Mouse (Mus musculus): Measurements from ENCODE around the gene Rnf150. TPM values are rescaled to one million over a fixed set of nuclear protein-coding genes. Genes with fewer than 3 reads are reported as not detected.
A peak's percentile ranks its signal among the peaks of the same experiment; 100 is the strongest.

Rnf150 gene
- polyA plus RNA-seq, 1 experiment from 2014 or later = 1.6 TPM

- DNase-seq (ENCODE audit: low spot score) (no peak), ATAC-seq (ENCODE audit: insufficient number of reproducible peaks, low FRiP score, low TSS enrichment, low read depth) (no peak)
- no peaks in the 10 kb centered on the region for H3K36me3 ChIP-seq (ENCODE audit: control insufficient read depth, insufficient read depth, low read length)
- no peak overlapping the region for H3K27ac ChIP-seq (replicated peaks; ENCODE audit: low read depth, low read length)
- H3K4me3 ChIP-seq (ENCODE audit: low read depth, low read length) = no peak overlapping the region
- H3K4me2 ChIP-seq (ENCODE audit: low read depth, severe bottlenecking) = no peak overlapping the region
- no peak overlapping the region for H3K9ac ChIP-seq (ENCODE audit: low read length)
- H3K9me3 ChIP-seq (ENCODE audit: control insufficient read depth, low read length) = no peaks in the 10 kb centered on the region
- 88% methylated on average over 4 of the region's 4 CpGs for WGBS
- H3K27me3 ChIP-seq (ENCODE audit: control insufficient read depth, insufficient read depth, low read length) = no peaks in the 10 kb centered on the region
- 0 out of 2 replicates have a peak, but pooled peaks cover 3% of the 10 kb centered on the region for H3K4me1 ChIP-seq (ENCODE audit: control insufficient read depth, insufficient read depth, low read length)
Measured at GRCm38 (mm10) chr8:82871986-82872385, 8.8 kb downstream of the Rnf150 start.

DNA sequence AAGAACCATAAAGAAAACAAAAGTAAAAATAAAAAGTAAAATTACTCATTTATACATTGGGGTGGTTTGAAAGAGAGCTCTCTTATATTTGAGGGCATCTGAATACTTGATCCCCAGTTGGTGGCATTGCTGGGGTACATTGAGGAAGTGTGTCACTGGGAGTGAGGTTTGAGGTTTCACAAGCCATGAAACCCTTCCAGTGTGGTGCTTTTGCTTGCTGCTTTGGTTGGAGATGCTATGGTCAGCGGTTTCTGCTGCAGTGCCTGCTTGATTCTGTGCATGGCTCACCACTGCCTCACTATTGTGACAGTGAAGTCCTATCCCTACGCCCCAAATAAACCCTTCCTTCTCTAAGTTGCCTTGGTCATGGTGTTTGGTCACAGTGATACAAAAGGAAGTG, 10.9 kb downstream of the Rnf150 start:
- no peaks in the 10 kb centered on the region for H3K36me3 ChIP-seq (ENCODE audit: control insufficient read depth, insufficient read depth, low read length)
- ATAC-seq (ENCODE audit: insufficient number of reproducible peaks, low FRiP score, low TSS enrichment, low read depth) (no peak), DNase-seq (ENCODE audit: low spot score) (no peak)
- H3K4me1 ChIP-seq (ENCODE audit: control insufficient read depth, insufficient read depth, low read length) = 0 out of 2 replicates have a peak, but pooled peaks cover 3% of the 10 kb centered on the region
- H3K9me3 ChIP-seq (ENCODE audit: control insufficient read depth, low read length) = no peaks in the 10 kb centered on the region
- 82% methylated on average over 2 of the region's 2 CpGs for WGBS
- no peak overlapping the region for H3K4me3 ChIP-seq (ENCODE audit: low read depth, low read length)
- H3K27me3 ChIP-seq (ENCODE audit: control insufficient read depth, insufficient read depth, low read length) = no peaks in the 10 kb centered on the region
- H3K4me2 ChIP-seq (ENCODE audit: low read depth, severe bottlenecking) = no peak overlapping the region
- H3K9ac ChIP-seq (ENCODE audit: low read length) = no peak overlapping the region
- no peak overlapping the region for H3K27ac ChIP-seq (replicated peaks; ENCODE audit: low read depth, low read length)

GRCm38 (mm10) chr8:82875135-82875534, 12.0 kb downstream of the Rnf150 start:
- DNase-seq (ENCODE audit: low spot score) = no peak
- H3K27ac ChIP-seq (replicated peaks; ENCODE audit: low read depth, low read length) = no peak overlapping the region
- no peaks in the 10 kb centered on the region for H3K36me3 ChIP-seq (ENCODE audit: control insufficient read depth, insufficient read depth, low read length)
- ATAC-seq (ENCODE audit: insufficient number of reproducible peaks, low FRiP score, low TSS enrichment, low read depth) = no peak
- no peak overlapping the region for H3K9ac ChIP-seq (ENCODE audit: low read length)
- 0 out of 2 replicates have a peak, but pooled peaks cover 3% of the 10 kb centered on the region for H3K4me1 ChIP-seq (ENCODE audit: control insufficient read depth, insufficient read depth, low read length)
- no peaks in the 10 kb centered on the region for H3K9me3 ChIP-seq (ENCODE audit: control insufficient read depth, low read length)
- no peak overlapping the region for H3K4me3 ChIP-seq (ENCODE audit: low read depth, low read length)
- no peak overlapping the region for H3K4me2 ChIP-seq (ENCODE audit: low read depth, severe bottlenecking)
- H3K27me3 ChIP-seq (ENCODE audit: control insufficient read depth, insufficient read depth, low read length) = no peaks in the 10 kb centered on the region
- WGBS = 75% methylated on average over 7 of the region's 7 CpGs

DNA sequence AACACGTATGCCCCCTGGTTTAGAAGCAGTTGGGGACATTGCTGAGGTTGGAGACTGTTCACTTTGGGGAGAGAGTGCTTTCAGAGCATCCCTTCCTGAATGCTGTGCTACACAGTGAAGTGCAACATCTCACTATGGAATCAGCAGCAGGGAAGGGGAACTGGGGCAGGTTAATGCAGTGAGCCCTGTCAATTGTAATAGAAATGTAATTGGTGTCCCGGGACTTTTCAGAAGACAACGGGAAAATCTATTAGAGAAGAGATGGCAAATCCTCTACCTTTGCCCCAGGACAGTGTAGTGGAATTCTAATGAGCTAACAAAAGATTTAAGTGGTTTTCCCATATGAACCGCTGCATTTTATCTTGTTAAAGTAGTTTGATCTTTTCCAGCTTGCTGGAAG, 21.3 kb downstream of the Rnf150 start:
- no peak for ATAC-seq (ENCODE audit: insufficient number of reproducible peaks, low FRiP score, low TSS enrichment, low read depth)
- no peak overlapping the region for H3K27ac ChIP-seq (replicated peaks; ENCODE audit: low read depth, low read length)
- no peaks in the 10 kb centered on the region for H3K27me3 ChIP-seq (ENCODE audit: control insufficient read depth, insufficient read depth, low read length)
- no peak overlapping the region for H3K4me2 ChIP-seq (ENCODE audit: low read depth, severe bottlenecking)
- no peak for DNase-seq (ENCODE audit: low spot score)
- no peaks in the 10 kb centered on the region for H3K4me1 ChIP-seq (ENCODE audit: control insufficient read depth, insufficient read depth, low read length)
- H3K36me3 ChIP-seq (ENCODE audit: control insufficient read depth, insufficient read depth, low read length) = no peaks in the 10 kb centered on the region
- H3K9ac ChIP-seq (ENCODE audit: low read length) = no peak overlapping the region
- WGBS = 76% methylated on average over 4 of the region's 4 CpGs
- H3K9me3 ChIP-seq (ENCODE audit: control insufficient read depth, low read length) = no peaks in the 10 kb centered on the region
- H3K4me3 ChIP-seq (ENCODE audit: low read depth, low read length) = no peak overlapping the region

GRCm38 (mm10) chr8:82887234-82887633, 24.1 kb downstream of the Rnf150 start:
- H3K9ac ChIP-seq (ENCODE audit: low read length) = no peak overlapping the region
- no peak overlapping the region for H3K4me2 ChIP-seq (ENCODE audit: low read depth, severe bottlenecking)
- H3K4me3 ChIP-seq (ENCODE audit: low read depth, low read length) = no peak overlapping the region
- 91% methylated on average over 4 of the region's 4 CpGs for WGBS
- H3K4me1 ChIP-seq (ENCODE audit: control insufficient read depth, insufficient read depth, low read length) = peaks cover 3% of the 10 kb centered on the region; the same call in 1 of the 2 replicates
- H3K27ac ChIP-seq (replicated peaks; ENCODE audit: low read depth, low read length) = no peak overlapping the region
- H3K9me3 ChIP-seq (ENCODE audit: control insufficient read depth, low read length) = no peaks in the 10 kb centered on the region
- H3K36me3 ChIP-seq (ENCODE audit: control insufficient read depth, insufficient read depth, low read length) = no peaks in the 10 kb centered on the region
- DNase-seq (ENCODE audit: low spot score) = no peak
- ATAC-seq (ENCODE audit: insufficient number of reproducible peaks, low FRiP score, low TSS enrichment, low read depth) = no peak
- H3K27me3 ChIP-seq (ENCODE audit: control insufficient read depth, insufficient read depth, low read length) = no peaks in the 10 kb centered on the region

DNA sequence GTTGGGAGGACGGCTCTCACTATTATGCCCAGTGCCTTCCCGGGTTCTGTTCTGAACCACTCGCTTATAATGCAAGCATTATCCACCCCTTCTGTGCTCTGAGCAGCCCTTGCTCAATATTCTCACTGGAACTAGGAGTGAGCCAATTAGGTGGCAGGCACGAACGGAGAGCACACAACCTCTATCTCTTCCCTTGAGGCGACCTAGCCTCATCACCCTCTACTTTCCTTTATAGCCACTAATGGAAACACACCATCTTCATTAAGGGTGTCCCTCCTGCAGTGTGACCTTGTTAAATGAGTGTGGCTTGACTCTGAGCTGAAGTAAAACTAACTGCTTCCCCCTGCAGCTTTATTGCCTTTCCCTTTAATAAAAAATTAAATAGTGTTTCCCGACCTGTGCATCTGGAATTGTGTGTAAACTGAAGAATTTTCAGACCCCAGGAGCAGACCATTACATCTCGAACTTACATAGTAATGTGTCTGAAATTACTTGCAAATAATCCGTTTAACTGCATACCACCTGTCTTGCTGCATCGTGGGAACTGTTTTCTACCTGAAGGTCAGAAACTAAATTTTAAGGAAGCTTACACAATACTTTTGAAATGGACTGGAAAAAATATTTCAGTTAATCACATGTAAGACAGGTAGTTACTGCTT, 26.0 kb downstream of the Rnf150 start:
- Histone ChIP-seq H3K27ac (replicated peaks; ENCODE audit: low read depth, low read length) (no peak overlapping the region), H3K9me3 (ENCODE audit: control insufficient read depth, low read length) (no peaks in the 10 kb centered on the region), H3K36me3 (ENCODE audit: control insufficient read depth, insufficient read depth, low read length) (no peaks in the 10 kb centered on the region), H3K27me3 (ENCODE audit: control insufficient read depth, insufficient read depth, low read length) (no peaks in the 10 kb centered on the region), H3K4me3 (ENCODE audit: low read depth, low read length) (no peak overlapping the region), H3K4me1 (ENCODE audit: control insufficient read depth, insufficient read depth, low read length) (peaks cover 3% of the 10 kb centered on the region; the same call in 1 of the 2 replicates), H3K4me2 (ENCODE audit: low read depth, severe bottlenecking) (no peak overlapping the region), H3K9ac (ENCODE audit: low read length) (no peak overlapping the region)
- no peak for DNase-seq (ENCODE audit: low spot score)
- ATAC-seq (ENCODE audit: insufficient number of reproducible peaks, low FRiP score, low TSS enrichment, low read depth) = peak; percentile 67; the same call in 1 of the 2 replicates
- WGBS = 32% methylated on average over 10 of the region's 10 CpGs

DNA sequence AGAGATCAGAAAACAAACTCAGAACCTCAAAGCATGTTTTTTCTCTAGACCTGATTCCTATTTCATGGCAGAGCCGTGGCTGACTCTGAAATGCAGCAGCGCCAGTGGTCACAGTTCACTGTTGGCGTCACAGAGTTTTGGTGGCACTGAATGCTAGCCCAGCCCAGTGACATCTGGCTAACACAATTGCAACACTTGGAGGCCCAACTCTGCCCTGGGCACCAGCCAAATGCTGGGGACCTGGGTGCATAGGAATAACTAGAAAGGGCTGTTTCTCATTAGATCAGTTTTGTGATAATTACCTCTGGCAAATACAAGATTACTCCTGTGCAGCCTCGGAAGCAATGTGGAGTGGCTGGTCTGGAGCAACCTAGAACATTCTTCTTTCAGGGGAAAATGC, 31.9 kb downstream of the Rnf150 start:
- ATAC-seq (ENCODE audit: insufficient number of reproducible peaks, low FRiP score, low TSS enrichment, low read depth) = no peak

DNA sequence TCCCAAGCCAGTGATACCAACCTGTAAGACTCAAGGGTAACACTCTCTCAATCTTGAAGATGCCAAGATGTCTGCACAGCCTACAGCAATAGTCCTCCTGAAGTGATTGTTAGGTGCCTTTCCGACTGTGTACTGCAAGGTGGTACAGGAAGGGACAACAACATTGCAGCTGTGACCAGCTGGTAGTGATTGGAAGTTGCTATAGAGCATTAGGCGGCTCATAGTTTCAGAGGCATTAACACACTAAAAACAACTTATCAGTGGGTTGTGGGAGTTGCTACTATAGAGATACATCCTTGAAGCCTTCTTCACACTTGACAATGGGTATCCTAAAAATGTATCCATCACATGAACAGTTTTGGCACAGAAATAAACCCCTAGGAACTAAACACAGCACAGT, 33.6 kb downstream of the Rnf150 start:
- WGBS = 92% methylated on average over 2 of the region's 2 CpGs
- Histone ChIP-seq H3K4me1 (ENCODE audit: control insufficient read depth, insufficient read depth, low read length) (0 out of 2 replicates have a peak, but pooled peaks cover 3% of the 10 kb centered on the region), H3K9me3 (ENCODE audit: control insufficient read depth, low read length) (no peaks in the 10 kb centered on the region), H3K36me3 (ENCODE audit: control insufficient read depth, insufficient read depth, low read length) (no peaks in the 10 kb centered on the region), H3K27ac (replicated peaks; ENCODE audit: low read depth, low read length) (no peak overlapping the region), H3K4me3 (ENCODE audit: low read depth, low read length) (no peak overlapping the region), H3K9ac (ENCODE audit: low read length) (no peak overlapping the region), H3K27me3 (ENCODE audit: control insufficient read depth, insufficient read depth, low read length) (no peaks in the 10 kb centered on the region), H3K4me2 (ENCODE audit: low read depth, severe bottlenecking) (no peak overlapping the region)
- DNase-seq (ENCODE audit: low spot score) = no peak
- ATAC-seq (ENCODE audit: insufficient number of reproducible peaks, low FRiP score, low TSS enrichment, low read depth) = no peak

More for the DNA sequence above, 31.9 kb downstream of the Rnf150 start:
- peak; percentile 28 for DNase-seq (ENCODE audit: low spot score)
- 0 out of 2 replicates have a peak, but pooled peaks cover 3% of the 10 kb centered on the region for H3K4me1 ChIP-seq (ENCODE audit: control insufficient read depth, insufficient read depth, low read length)
- H3K4me2 ChIP-seq (ENCODE audit: low read depth, severe bottlenecking) = no peak overlapping the region
- H3K4me3 ChIP-seq (ENCODE audit: low read depth, low read length) = no peak overlapping the region
- no peaks in the 10 kb centered on the region for H3K36me3 ChIP-seq (ENCODE audit: control insufficient read depth, insufficient read depth, low read length)
- H3K27me3 ChIP-seq (ENCODE audit: control insufficient read depth, insufficient read depth, low read length) = no peaks in the 10 kb centered on the region
- H3K9me3 ChIP-seq (ENCODE audit: control insufficient read depth, low read length) = no peaks in the 10 kb centered on the region
- H3K9ac ChIP-seq (ENCODE audit: low read length) = no peak overlapping the region
- no peak overlapping the region for H3K27ac ChIP-seq (replicated peaks; ENCODE audit: low read depth, low read length)
- 52% methylated on average over 4 of the region's 4 CpGs for WGBS

Data from limb, embryonic 11.5 days (tissue).